Mouse (Mus musculus): ENCODE measurements at regions not wholly inside any gene's neighbourhood (a gene's known extent, or its start where the extent isn't known, plus 50 kb on each side); places are given as distances from the start of the nearest gene placed in this dataset. TPM values are rescaled to one million over a fixed set of nuclear protein-coding genes. Genes with fewer than 3 reads are reported as not detected.

DNA sequence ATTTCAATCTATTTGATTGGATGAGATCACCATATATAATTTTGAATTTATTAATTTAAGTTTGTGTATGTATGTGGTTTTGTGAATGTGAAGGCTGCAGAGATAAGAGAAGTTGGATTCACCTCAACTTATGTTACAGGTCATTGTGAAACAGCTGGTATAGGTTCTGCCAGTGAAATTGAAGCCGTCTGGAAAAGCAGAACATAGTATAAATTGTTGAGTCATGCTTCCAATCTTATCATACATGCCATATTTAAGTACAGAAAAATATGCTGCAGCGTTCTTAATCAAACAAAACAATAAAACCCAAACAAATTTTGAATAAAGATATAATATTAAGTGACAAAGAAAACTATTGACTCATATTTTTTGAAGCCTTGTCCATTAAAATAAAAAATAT is 415.6 kb downstream of the 1700008P02Rik start:
- H3K27ac ChIP-seq (ENCODE audit: low read length) = no peak overlapping the region
- H3K4me1 ChIP-seq (replicated peaks; ENCODE audit: control insufficient read depth, insufficient read depth, low read length) = no peaks in the 10 kb centered on the region
- WGBS = 53% methylated on average over 2 of the region's 2 CpGs
- ATAC-seq (ENCODE audit: low read depth) = no peak
- H3K4me3 ChIP-seq (ENCODE audit: low read length) = no peak overlapping the region
- no peak overlapping the region for H3K9ac ChIP-seq (ENCODE audit: low read length)
- no peaks in the 10 kb centered on the region for H3K36me3 ChIP-seq (ENCODE audit: control insufficient read depth, insufficient read depth, low read length)
- no peaks in the 10 kb centered on the region for H3K9me3 ChIP-seq (ENCODE audit: control insufficient read depth, low read length)
- H3K4me2 ChIP-seq (ENCODE audit: low read depth, low read length) = no peak overlapping the region
- no peaks in the 10 kb centered on the region for H3K27me3 ChIP-seq (ENCODE audit: control insufficient read depth, insufficient read depth, low read depth, low read length)

DNA sequence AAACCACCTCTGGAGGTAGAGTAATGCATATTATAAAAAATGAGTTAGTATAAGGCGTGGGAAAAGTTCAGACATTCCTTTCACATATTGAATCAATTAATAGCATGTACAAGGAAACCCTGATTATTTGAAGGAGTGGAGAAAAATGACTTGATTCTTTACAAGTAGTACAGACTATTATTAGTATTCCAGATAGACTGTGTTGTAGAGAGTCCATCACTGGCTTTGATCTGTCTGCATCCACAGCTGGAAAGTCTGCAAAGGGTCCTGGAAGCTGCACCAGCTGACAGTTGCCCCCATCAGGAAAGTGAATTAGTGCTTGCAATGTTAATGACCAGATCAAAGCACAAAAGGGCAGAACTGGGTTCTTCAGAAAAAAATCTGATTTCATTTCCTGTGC is 391.6 kb downstream of the 1700008P02Rik start:
- Histone ChIP-seq H3K27ac (ENCODE audit: low read length) (no peak overlapping the region), H3K4me1 (replicated peaks; ENCODE audit: control insufficient read depth, insufficient read depth, low read length) (no peaks in the 10 kb centered on the region), H3K4me3 (ENCODE audit: low read length) (no peak overlapping the region), H3K36me3 (ENCODE audit: control insufficient read depth, insufficient read depth, low read length) (no peaks in the 10 kb centered on the region), H3K4me2 (ENCODE audit: low read depth, low read length) (no peak overlapping the region), H3K27me3 (ENCODE audit: control insufficient read depth, insufficient read depth, low read depth, low read length) (no peaks in the 10 kb centered on the region), H3K9ac (ENCODE audit: low read length) (no peak overlapping the region), H3K9me3 (ENCODE audit: control insufficient read depth, low read length) (no peaks in the 10 kb centered on the region)
- WGBS = 41% methylated on average over 1 of the region's 1 CpGs
- ATAC-seq (ENCODE audit: low read depth) = no peak

Small RNA genes in the stretch of these regions (microRNA-seq; reads per million reads assigned to microRNA genes)
- gene Gm25144 (not detected), gene Gm25352 (not detected)

Measured in lung, embryonic 16.5 days (tissue).